Mouse (Mus musculus): ENCODE measurements around the gene Nol9. TPM values are rescaled to one million over a fixed set of nuclear protein-coding genes. Genes with fewer than 3 reads are reported as not detected.
"Not testable (repeated sequence)": the region's sequence is repeated elsewhere in the genome, so short reads cannot be mapped to it uniquely, and the experiment has no call there.

Gene Nol9
- polyA plus RNA-seq, 1 experiment from 2014 or later: 47.3 TPM

DNA sequence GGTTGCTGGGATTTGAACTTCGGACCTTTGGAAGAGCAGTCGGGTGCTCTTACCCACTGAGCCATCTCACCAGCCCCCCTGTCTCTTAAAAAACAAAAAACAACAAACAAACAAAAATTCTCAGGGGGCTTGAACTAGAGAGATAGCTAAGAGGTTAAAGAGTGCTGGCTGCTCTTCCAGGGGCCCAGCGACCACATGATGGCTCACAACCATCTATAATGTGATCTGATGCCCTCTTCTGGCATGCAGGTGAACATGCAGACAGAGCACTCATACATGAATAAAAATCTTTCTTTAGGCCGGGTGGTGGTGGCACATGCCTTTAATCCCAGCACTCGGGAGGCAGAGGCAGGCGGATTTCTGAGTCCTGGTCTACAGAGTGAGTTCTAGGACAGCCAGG is 2.7 kb upstream of the Nol9 start:
- H3K4me2 ChIP-seq (replicated peaks; ENCODE audit: low read depth, low read length): not testable (repeated sequence)
- WGBS: 87% methylated on average over 6 of the region's 6 CpGs

GRCm38 (mm10) chr4:152038225-152038984 is 716 bp upstream of the Nol9 start, which contains the start of gene Tas1r1:
Gene Tas1r1, minus strand, starts transcription at chr4:152038568.
- H3K36me3 ChIP-seq (ENCODE audit: control insufficient read depth, insufficient read depth, low read length): peaks cover 24% of the 10 kb centered on the region
- peak within 1 kb of the TSS; percentile 92 for H3K4me2 ChIP-seq (replicated peaks; ENCODE audit: low read depth, low read length)
- no peaks in the 10 kb centered on the region for H3K9me3 ChIP-seq (ENCODE audit: control insufficient read depth, low read length)
- peak within 1 kb of the TSS; percentile 100 for H3K4me3 ChIP-seq (ENCODE audit: low read length)
- H3K27me3 ChIP-seq (ENCODE audit: control insufficient read depth, insufficient read depth, low read length): no peaks in the 10 kb centered on the region
- peak; percentile 43; the same call in 1 of the 2 replicates for ATAC-seq (ENCODE audit: low FRiP score, low TSS enrichment)
- no peak within 1 kb of the TSS for H3K27ac ChIP-seq (ENCODE audit: low read depth, low read length)
- peaks cover 14% of the 10 kb centered on the region for H3K4me1 ChIP-seq (ENCODE audit: control insufficient read depth, insufficient read depth, low read length)
- peak within 1 kb of the TSS; percentile 93 for H3K9ac ChIP-seq (ENCODE audit: low read depth, low read length)
- WGBS: 45% methylated on average over 10 of the region's 10 CpGs

More for the DNA sequence above, 2.7 kb upstream of the Nol9 start:
- not testable (repeated sequence) for H3K27ac ChIP-seq (ENCODE audit: low read depth, low read length); H3K27me3 ChIP-seq (ENCODE audit: control insufficient read depth, insufficient read depth, low read length); H3K9ac ChIP-seq (ENCODE audit: low read depth, low read length); H3K4me3 ChIP-seq (ENCODE audit: low read length); H3K36me3 ChIP-seq (ENCODE audit: control insufficient read depth, insufficient read depth, low read length); ATAC-seq (ENCODE audit: low FRiP score, low TSS enrichment); H3K9me3 ChIP-seq (ENCODE audit: control insufficient read depth, low read length)
- peaks cover 12% of the 10 kb centered on the region for H3K4me1 ChIP-seq (ENCODE audit: control insufficient read depth, insufficient read depth, low read length)

DNA sequence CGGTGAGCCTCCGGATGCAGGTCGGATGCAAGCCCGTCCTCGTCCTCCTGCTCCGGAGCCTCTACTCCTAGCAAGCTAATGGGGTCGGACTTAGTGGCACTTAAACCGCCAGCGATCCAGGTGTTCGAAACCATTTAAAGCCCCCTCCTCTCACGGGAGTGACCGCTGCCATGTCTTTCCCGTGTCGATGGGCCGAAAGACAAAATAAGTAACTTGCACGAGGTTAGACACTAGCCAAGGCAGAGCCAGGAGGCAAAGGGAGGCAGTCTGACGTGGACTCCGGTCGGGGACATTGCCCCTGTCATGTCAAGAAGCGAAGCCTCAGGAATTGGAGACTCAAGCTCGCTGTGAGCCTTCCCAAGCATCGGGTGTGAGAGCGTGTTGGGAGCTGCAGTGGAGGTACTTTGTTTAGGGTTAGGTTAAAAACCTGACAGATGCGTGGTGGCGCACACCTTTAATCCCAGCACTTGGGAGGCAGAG is 750 bp downstream of the Nol9 start:
- peaks cover 39% of the 10 kb centered on the region for H3K36me3 ChIP-seq (ENCODE audit: control insufficient read depth, insufficient read depth, low read length)
- peak overlapping the region; percentile 92 for H3K4me2 ChIP-seq (replicated peaks; ENCODE audit: low read depth, low read length)
- no peak for ATAC-seq (ENCODE audit: low FRiP score, low TSS enrichment)
- H3K9ac ChIP-seq (ENCODE audit: low read depth, low read length): peak overlapping the region; percentile 93
- peak overlapping the region; percentile 100 for H3K4me3 ChIP-seq (ENCODE audit: low read length)
- no peaks in the 10 kb centered on the region for H3K9me3 ChIP-seq (ENCODE audit: control insufficient read depth, low read length)
- no peak overlapping the region for H3K27ac ChIP-seq (ENCODE audit: low read depth, low read length)
- H3K27me3 ChIP-seq (ENCODE audit: control insufficient read depth, insufficient read depth, low read length): no peaks in the 10 kb centered on the region
- 4% methylated on average over 25 of the region's 25 CpGs for WGBS
- H3K4me1 ChIP-seq (ENCODE audit: control insufficient read depth, insufficient read depth, low read length): peaks cover 14% of the 10 kb centered on the region

- H3K27ac ChIP-seq (ENCODE audit: low read depth, low read length): 0 out of 2 replicates have a peak overlapping the region, but pooled peaks have one; percentile 7
- ATAC-seq (ENCODE audit: low FRiP score, low TSS enrichment): no peak
These were observed 3.0 kb downstream of the Nol9 start for GRCm38 (mm10) chr4:152041924-152042641.

GRCm38 (mm10) chr4:152043171-152043570 is 4.0 kb downstream of the Nol9 start:
- peaks cover 69% of the 10 kb centered on the region for H3K36me3 ChIP-seq (ENCODE audit: control insufficient read depth, insufficient read depth, low read length)
- WGBS: 82% methylated on average over 3 of the region's 3 CpGs

More at GRCm38 (mm10) chr4:152041924-152042641, 3.0 kb downstream of the Nol9 start:
- H3K27me3 ChIP-seq (ENCODE audit: control insufficient read depth, insufficient read depth, low read length): no peaks in the 10 kb centered on the region
- H3K36me3 ChIP-seq (ENCODE audit: control insufficient read depth, insufficient read depth, low read length): peaks cover 58% of the 10 kb centered on the region
- no peak overlapping the region for H3K4me3 ChIP-seq (ENCODE audit: low read length)
- H3K9me3 ChIP-seq (ENCODE audit: control insufficient read depth, low read length): no peaks in the 10 kb centered on the region
- H3K4me1 ChIP-seq (ENCODE audit: control insufficient read depth, insufficient read depth, low read length): peaks cover 14% of the 10 kb centered on the region
- no peak overlapping the region; the same call in 1 of the 2 replicates for H3K4me2 ChIP-seq (replicated peaks; ENCODE audit: low read depth, low read length)
- 70% methylated on average over 22 of the region's 22 CpGs for WGBS
- no peak overlapping the region for H3K9ac ChIP-seq (ENCODE audit: low read depth, low read length)

DNA sequence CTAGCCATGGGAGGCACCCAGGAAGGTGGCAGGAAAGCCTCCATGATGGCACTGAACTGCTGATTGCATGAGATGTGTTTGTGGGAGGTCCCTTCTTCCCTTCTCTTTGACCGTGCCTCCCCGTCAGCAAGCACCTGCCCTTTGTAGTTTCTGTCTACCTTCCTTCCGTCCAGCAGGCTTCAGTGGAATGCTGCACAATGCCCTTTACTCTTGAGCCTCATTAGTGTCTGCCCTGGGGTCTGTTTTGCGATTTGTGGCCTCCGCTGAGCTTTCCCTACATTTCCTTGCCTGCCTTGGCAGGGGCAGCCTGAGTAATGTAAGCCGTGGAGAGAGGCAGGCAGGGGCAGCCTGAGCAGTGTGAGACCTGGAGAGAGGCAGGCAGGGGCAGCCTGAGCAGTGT is 5.5 kb downstream of the Nol9 start:
- no peak overlapping the region for H3K27ac ChIP-seq (ENCODE audit: low read depth, low read length)

More at GRCm38 (mm10) chr4:152043171-152043570, 4.0 kb downstream of the Nol9 start:
- peaks cover 14% of the 10 kb centered on the region for H3K4me1 ChIP-seq (ENCODE audit: control insufficient read depth, insufficient read depth, low read length)
- H3K27me3 ChIP-seq (ENCODE audit: control insufficient read depth, insufficient read depth, low read length): no peaks in the 10 kb centered on the region
- H3K4me3 ChIP-seq (ENCODE audit: low read length): no peak overlapping the region
- ATAC-seq (ENCODE audit: low FRiP score, low TSS enrichment): no peak
- H3K9ac ChIP-seq (ENCODE audit: low read depth, low read length): no peak overlapping the region
- H3K9me3 ChIP-seq (ENCODE audit: control insufficient read depth, low read length): no peaks in the 10 kb centered on the region
- H3K4me2 ChIP-seq (replicated peaks; ENCODE audit: low read depth, low read length): no peak overlapping the region
- no peak overlapping the region for H3K27ac ChIP-seq (ENCODE audit: low read depth, low read length)

GRCm38 (mm10) chr4:152062390-152063110 is 23.4 kb downstream of the Nol9 start:
- no peak overlapping the region for H3K9ac ChIP-seq (ENCODE audit: low read depth, low read length)
- no peak overlapping the region for H3K4me2 ChIP-seq (replicated peaks; ENCODE audit: low read depth, low read length)
- H3K36me3 ChIP-seq (ENCODE audit: control insufficient read depth, insufficient read depth, low read length): peaks cover 35% of the 10 kb centered on the region
- no peaks in the 10 kb centered on the region for H3K27me3 ChIP-seq (ENCODE audit: control insufficient read depth, insufficient read depth, low read length)
- no peaks in the 10 kb centered on the region for H3K9me3 ChIP-seq (ENCODE audit: control insufficient read depth, low read length)
- H3K4me1 ChIP-seq (ENCODE audit: control insufficient read depth, insufficient read depth, low read length): no peaks in the 10 kb centered on the region
- no peak overlapping the region for H3K4me3 ChIP-seq (ENCODE audit: low read length)
- H3K27ac ChIP-seq (ENCODE audit: low read depth, low read length): no peak overlapping the region
- no peak for ATAC-seq (ENCODE audit: low FRiP score, low TSS enrichment)
- 67% methylated on average over 9 of the region's 9 CpGs for WGBS

More for the DNA sequence above, 5.5 kb downstream of the Nol9 start:
- 61% methylated on average over 6 of the region's 6 CpGs for WGBS
- no peak for ATAC-seq (ENCODE audit: low FRiP score, low TSS enrichment)
- H3K4me1 ChIP-seq (ENCODE audit: control insufficient read depth, insufficient read depth, low read length): peaks cover 14% of the 10 kb centered on the region
- H3K4me2 ChIP-seq (replicated peaks; ENCODE audit: low read depth, low read length): no peak overlapping the region
- no peak overlapping the region for H3K4me3 ChIP-seq (ENCODE audit: low read length)
- H3K27me3 ChIP-seq (ENCODE audit: control insufficient read depth, insufficient read depth, low read length): no peaks in the 10 kb centered on the region
- no peaks in the 10 kb centered on the region for H3K9me3 ChIP-seq (ENCODE audit: control insufficient read depth, low read length)
- H3K9ac ChIP-seq (ENCODE audit: low read depth, low read length): no peak overlapping the region
- H3K36me3 ChIP-seq (ENCODE audit: control insufficient read depth, insufficient read depth, low read length): peaks cover 80% of the 10 kb centered on the region

DNA sequence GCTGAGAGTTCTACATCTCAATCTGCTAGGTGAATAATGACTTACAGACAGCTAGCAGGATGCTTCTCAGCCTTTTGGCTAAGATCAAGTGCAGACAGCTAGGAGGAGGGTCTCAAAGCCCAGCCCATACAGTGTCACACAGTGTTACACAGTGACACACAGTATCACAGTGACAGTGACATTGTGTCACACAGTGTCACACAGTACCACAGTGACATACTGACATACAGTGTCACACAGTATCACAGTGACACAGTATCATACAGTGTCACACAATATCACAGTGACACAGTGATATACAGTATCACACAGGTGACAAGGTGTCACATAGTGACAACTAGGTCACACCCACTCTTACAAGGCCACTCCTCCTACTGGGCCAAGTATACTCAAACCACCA is 28.2 kb downstream of the Nol9 start:
- no peak overlapping the region for H3K9ac ChIP-seq (ENCODE audit: low read depth, low read length)
- H3K27me3 ChIP-seq (ENCODE audit: control insufficient read depth, insufficient read depth, low read length): no peaks in the 10 kb centered on the region
- no peaks in the 10 kb centered on the region for H3K4me1 ChIP-seq (ENCODE audit: control insufficient read depth, insufficient read depth, low read length)
- no peak overlapping the region for H3K4me2 ChIP-seq (replicated peaks; ENCODE audit: low read depth, low read length)
- H3K4me3 ChIP-seq (ENCODE audit: low read length): no peak overlapping the region
- H3K36me3 ChIP-seq (ENCODE audit: control insufficient read depth, insufficient read depth, low read length): no peaks in the 10 kb centered on the region
- H3K27ac ChIP-seq (ENCODE audit: low read depth, low read length): no peak overlapping the region
- no peak for ATAC-seq (ENCODE audit: low FRiP score, low TSS enrichment)
- no peaks in the 10 kb centered on the region for H3K9me3 ChIP-seq (ENCODE audit: control insufficient read depth, low read length)
